Mouse (Mus musculus): ENCODE results near the gene Tcp11l2. TPM values are rescaled to one million over a fixed set of nuclear protein-coding genes. Genes with fewer than 3 reads are reported as not detected.

Tcp11l2 gene
- total and polyA plus RNA-seq, 2 experiments from 2014 or later: 11.2 to 18.9 TPM

GRCm38 (mm10) chr10:84611664-84612063, 35.2 kb downstream of the Tcp11l2 start:
- no peaks in the 10 kb centered on the region for H3K4me1 ChIP-seq (ENCODE audit: insufficient read depth, low read length)
- ATAC-seq: no peak
- 56% methylated on average over 3 of the region's 3 CpGs for WGBS
- no peak overlapping the region for H3K9ac ChIP-seq (replicated peaks; ENCODE audit: low read length)
- TF ChIP-seq CTCF (IDR thresholded peaks at IDR 0.05; ENCODE audit: low read depth): no peak
- no peak overlapping the region for H3K27ac ChIP-seq
- H3K27me3 ChIP-seq (ENCODE audit: insufficient read depth, low read length): no peaks in the 10 kb centered on the region
- H3K4me2 ChIP-seq (ENCODE audit: low read depth, low read length): no peak overlapping the region
- no peaks in the 10 kb centered on the region for H3K9me3 ChIP-seq (ENCODE audit: low read length)
- no peak overlapping the region for H3K4me3 ChIP-seq (ENCODE audit: low read length)
- peaks cover 3% of the 10 kb centered on the region; the same call in 1 of the 2 replicates for H3K36me3 ChIP-seq (ENCODE audit: insufficient read depth, low read length)
- DNase-seq (ENCODE audit: low spot score): no peak

GRCm38 (mm10) chr10:84612281-84612680, 35.9 kb downstream of the Tcp11l2 start:
- Histone ChIP-seq H3K36me3 (ENCODE audit: insufficient read depth, low read length) (peaks cover 3% of the 10 kb centered on the region; the same call in 1 of the 2 replicates), H3K27ac (no peak overlapping the region), H3K27me3 (ENCODE audit: insufficient read depth, low read length) (no peaks in the 10 kb centered on the region), H3K4me2 (ENCODE audit: low read depth, low read length) (no peak overlapping the region), H3K9me3 (ENCODE audit: low read length) (no peaks in the 10 kb centered on the region), H3K4me3 (ENCODE audit: low read length) (no peak overlapping the region), H3K9ac (replicated peaks; ENCODE audit: low read length) (no peak overlapping the region), H3K4me1 (ENCODE audit: insufficient read depth, low read length) (no peaks in the 10 kb centered on the region)
- no peak for TF ChIP-seq CTCF (IDR thresholded peaks at IDR 0.05; ENCODE audit: low read depth)
- WGBS: 83% methylated on average over 2 of the region's 2 CpGs
- no peak for DNase-seq (ENCODE audit: low spot score)
- ATAC-seq: no peak

GRCm38 (mm10) chr10:84613366-84613765, 36.9 kb downstream of the Tcp11l2 start:
- H3K4me2 ChIP-seq (ENCODE audit: low read depth, low read length): no peak overlapping the region
- WGBS: 80% methylated on average over 8 of the region's 8 CpGs
- DNase-seq (ENCODE audit: low spot score): no peak
- H3K27me3 ChIP-seq (ENCODE audit: insufficient read depth, low read length): no peaks in the 10 kb centered on the region
- H3K27ac ChIP-seq: no peak overlapping the region
- no peak for TF ChIP-seq CTCF (IDR thresholded peaks at IDR 0.05; ENCODE audit: low read depth)
- no peak overlapping the region for H3K9ac ChIP-seq (replicated peaks; ENCODE audit: low read length)
- H3K4me3 ChIP-seq (ENCODE audit: low read length): no peak overlapping the region
- peaks cover 3% of the 10 kb centered on the region; the same call in 1 of the 2 replicates for H3K36me3 ChIP-seq (ENCODE audit: insufficient read depth, low read length)
- no peak for ATAC-seq
- H3K9me3 ChIP-seq (ENCODE audit: low read length): no peaks in the 10 kb centered on the region
- no peaks in the 10 kb centered on the region for H3K4me1 ChIP-seq (ENCODE audit: insufficient read depth, low read length)

- no peak for TF ChIP-seq CTCF (IDR thresholded peaks at IDR 0.05; ENCODE audit: low read depth)
- no peaks in the 10 kb centered on the region for H3K4me1 ChIP-seq (ENCODE audit: insufficient read depth, low read length)
- no peaks in the 10 kb centered on the region for H3K27me3 ChIP-seq (ENCODE audit: insufficient read depth, low read length)
- WGBS: 80% methylated on average over 3 of the region's 3 CpGs
- H3K9me3 ChIP-seq (ENCODE audit: low read length): no peaks in the 10 kb centered on the region
- no peak for ATAC-seq
- H3K27ac ChIP-seq: no peak overlapping the region
- no peak for DNase-seq (ENCODE audit: low spot score)
- peaks cover 3% of the 10 kb centered on the region; the same call in 1 of the 2 replicates for H3K36me3 ChIP-seq (ENCODE audit: insufficient read depth, low read length)
- H3K4me2 ChIP-seq (ENCODE audit: low read depth, low read length): no peak overlapping the region
- H3K9ac ChIP-seq (replicated peaks; ENCODE audit: low read length): no peak overlapping the region
- no peak overlapping the region for H3K4me3 ChIP-seq (ENCODE audit: low read length)
These were observed 38.6 kb downstream of the Tcp11l2 start for GRCm38 (mm10) chr10:84615076-84615475.

DNA sequence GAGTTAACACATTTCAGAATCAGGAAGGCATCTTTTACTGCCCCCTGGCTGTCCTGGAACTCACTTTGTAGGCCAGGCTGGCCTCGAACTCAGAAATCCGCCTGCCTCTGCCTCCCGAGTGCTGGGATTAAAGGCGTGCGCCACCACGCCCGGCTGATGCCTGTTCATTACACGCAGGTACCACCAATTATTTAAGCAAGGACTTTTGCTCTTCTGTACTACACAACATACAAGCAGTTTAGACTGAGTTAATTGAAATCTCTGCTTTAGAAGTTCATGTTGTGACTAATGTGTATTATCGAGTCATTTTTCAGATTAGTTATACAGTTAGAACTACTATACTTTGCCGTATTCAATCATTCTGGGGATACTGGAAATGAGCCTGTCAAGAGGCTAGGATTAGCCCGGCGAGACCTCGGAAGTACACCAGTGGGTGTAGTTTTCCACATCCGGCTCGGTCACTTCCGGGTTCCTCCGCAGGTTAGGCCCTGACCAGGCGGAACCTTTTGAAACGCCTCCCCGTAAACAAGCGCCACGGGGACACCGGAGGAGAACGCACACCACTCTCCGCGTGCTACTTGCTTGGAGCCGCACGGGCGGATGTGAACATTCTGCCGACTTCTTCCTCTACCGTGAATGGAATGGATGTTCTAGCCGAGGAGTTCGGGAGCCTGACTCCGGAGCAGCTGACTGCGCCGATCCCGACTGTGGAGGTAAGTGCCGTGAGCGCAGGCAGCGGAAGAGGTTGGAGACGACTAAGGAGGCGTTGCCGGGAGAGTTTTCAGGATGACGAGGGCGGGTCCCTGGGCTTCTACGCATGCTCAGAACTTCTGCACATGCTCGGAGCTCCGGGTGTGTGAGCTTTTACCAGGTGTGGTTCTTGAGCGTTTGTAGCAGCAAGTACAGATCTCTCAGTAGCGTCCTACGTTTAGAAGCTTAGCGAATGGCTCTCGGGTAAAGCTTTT, 45.7 kb downstream of the Tcp11l2 start, which contains the start of gene Polr3b:
TSS of gene Polr3b (plus strand) at position 467 of the 965 bp plus-strand sequence.
- H3K4me1 ChIP-seq (ENCODE audit: insufficient read depth, low read length): no peaks in the 10 kb centered on the region
- ATAC-seq (peak; percentile 98), DNase-seq (ENCODE audit: low spot score) (peak; percentile 97)
- H3K36me3 ChIP-seq (ENCODE audit: insufficient read depth, low read length): no peaks in the 10 kb centered on the region
- peak within 1 kb of the TSS; percentile 76 for H3K4me3 ChIP-seq (ENCODE audit: low read length)
- peak; percentile 20 for TF ChIP-seq CTCF (IDR thresholded peaks at IDR 0.05; ENCODE audit: low read depth)
- peak within 1 kb of the TSS; percentile 57 for H3K9ac ChIP-seq (replicated peaks; ENCODE audit: low read length)
- peak within 1 kb of the TSS; percentile 89 for H3K27ac ChIP-seq
- no peaks in the 10 kb centered on the region for H3K27me3 ChIP-seq (ENCODE audit: insufficient read depth, low read length)
- 9% methylated on average over 53 of the region's 53 CpGs for WGBS
- peak within 1 kb of the TSS; percentile 90 for H3K4me2 ChIP-seq (ENCODE audit: low read depth, low read length)
- no peaks in the 10 kb centered on the region for H3K9me3 ChIP-seq (ENCODE audit: low read length)

DNA sequence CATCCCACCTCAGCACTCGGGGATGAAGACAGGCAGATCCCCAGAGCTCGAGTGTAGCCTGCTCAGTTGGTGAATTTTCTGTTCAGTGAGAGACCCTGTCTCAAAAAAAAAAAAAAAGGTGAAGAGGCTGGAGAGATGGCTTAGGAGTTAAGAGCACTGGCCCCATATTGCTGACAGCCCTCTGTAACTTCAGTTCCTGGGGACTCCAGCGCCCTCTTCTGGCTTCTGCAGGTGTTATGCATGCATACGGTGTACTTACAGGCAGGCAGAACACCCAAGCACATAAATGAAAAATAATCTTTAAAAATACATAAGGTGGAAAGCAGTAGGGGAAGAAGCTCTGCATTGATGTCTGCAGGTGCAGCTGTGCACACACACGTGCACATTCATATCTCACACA, 54.8 kb downstream of the Tcp11l2 start:
- no peak overlapping the region for H3K4me3 ChIP-seq (ENCODE audit: low read length)
- no peaks in the 10 kb centered on the region; the same call in none of the 2 replicates for H3K36me3 ChIP-seq (ENCODE audit: insufficient read depth, low read length)
- no peak overlapping the region for H3K9ac ChIP-seq (replicated peaks; ENCODE audit: low read length)
- no peaks in the 10 kb centered on the region for H3K27me3 ChIP-seq (ENCODE audit: insufficient read depth, low read length)
- H3K27ac ChIP-seq: no peak overlapping the region
- H3K4me2 ChIP-seq (ENCODE audit: low read depth, low read length): no peak overlapping the region
- no peak for ATAC-seq
- H3K4me1 ChIP-seq (ENCODE audit: insufficient read depth, low read length): no peaks in the 10 kb centered on the region
- 64% methylated on average over 5 of the region's 5 CpGs for WGBS
- no peaks in the 10 kb centered on the region for H3K9me3 ChIP-seq (ENCODE audit: low read length)
- peak; percentile 59 for TF ChIP-seq CTCF (IDR thresholded peaks at IDR 0.05; ENCODE audit: low read depth)
- peak; percentile 62 for DNase-seq (ENCODE audit: low spot score)
